Mouse (Mus musculus) hindbrain, embryonic 13.5 days (tissue): ENCODE results near the gene Kdm5c. TPM values are rescaled to one million over a fixed set of nuclear protein-coding genes. Genes with fewer than 3 reads are reported as not detected.
"Not testable (repeated sequence)": the region's sequence is repeated elsewhere in the genome, so short reads cannot be mapped to it uniquely, and the experiment has no call there.

ENCODE experiments used
- ATAC-seq: fragments of 200-750 bp; cut with Nextera tagmentation; 2 replicates; pipeline ENCODE4 v1.8.0; 2017; ENCODE audit warnings: moderate TSS enrichment; ENCODE audit not compliant: low FRiP score
- H3K27ac ChIP-seq: fragments of 300-500 bp; sonication (generic); 2 replicates; pipeline ENCODE4 v1.5.1; 2015; ENCODE audit warnings: inconsistent platforms, mild to moderate bottlenecking, moderate library complexity
- H3K27me3 ChIP-seq: fragments of 300-500 bp; sonication (generic); 2 replicates; pipeline ENCODE4 v1.6.1; 2015; ENCODE audit warnings: mild to moderate bottlenecking, inconsistent platforms
- H3K36me3 ChIP-seq: fragments of 300-500 bp; sonication (generic); 2 replicates; pipeline ENCODE4 v1.6.1; 2015; ENCODE audit warnings: mild to moderate bottlenecking, inconsistent platforms
- H3K4me1 ChIP-seq: fragments of 300-500 bp; sonication (generic); replicated peaks from 2 replicates; pipeline ENCODE4 v1.6.1; 2015; ENCODE audit warnings: inconsistent platforms
- H3K4me2 ChIP-seq: fragments of 300-500 bp; sonication (generic); 2 replicates; pipeline ENCODE4 v1.6.1; 2015; ENCODE audit warnings: inconsistent platforms, mild to moderate bottlenecking, moderate library complexity
- H3K4me3 ChIP-seq: fragments of 300-500 bp; sonication (generic); 2 replicates; pipeline ENCODE4 v1.5.1; 2015; ENCODE audit warnings: mild to moderate bottlenecking, inconsistent platforms
- H3K9ac ChIP-seq: fragments of 300-500 bp; sonication (generic); 2 replicates; pipeline ENCODE4 v1.6.1; 2015; ENCODE audit warnings: mild to moderate bottlenecking, inconsistent platforms
- H3K9me3 ChIP-seq: fragments of 300-500 bp; sonication (generic); 2 replicates; pipeline ENCODE4 v1.6.1; 2016; ENCODE audit warnings: inconsistent platforms
- WGBS: fragments of 180-500 bp; shearing (Covaris S2); methylation state at CpG from one replicate; pipeline ENCODE4 v1.1.7; 2015; 5-methylcytosine and 5-hydroxymethylcytosine counted together
- polyA plus RNA-seq: library from polyadenylated mRNA; unstranded; fragments of >200 nt; fragmentation: Nextera tagmentation; extraction: Ambion mirVana; gene quantifications from 2 replicates; pipeline ENCODE4 v1.2.1, GENCODE M21; 2015

Gene Kdm5c
- polyA plus RNA-seq, 1 experiment from 2014 or later = 35.2 TPM

GRCm38 (mm10) chrX:152222226-152222625 lies 10.6 kb upstream of the Kdm5c start:
- H3K9ac ChIP-seq = no peak overlapping the region
- H3K9me3 ChIP-seq = no peaks in the 10 kb centered on the region
- H3K4me2 ChIP-seq = no peak overlapping the region
- 61% methylated on average over 9 of the region's 9 CpGs for WGBS
- H3K4me1 ChIP-seq = no peaks in the 10 kb centered on the region
- H3K4me3 ChIP-seq = no peak overlapping the region
- no peak for ATAC-seq
- peaks cover 3% of the 10 kb centered on the region; the same call in 1 of the 2 replicates for H3K36me3 ChIP-seq
- no peak overlapping the region for H3K27ac ChIP-seq
- H3K27me3 ChIP-seq = peaks cover 96% of the 10 kb centered on the region

GRCm38 (mm10) chrX:152223313-152223712 lies 9.5 kb upstream of the Kdm5c start:
- peak; percentile 63; the same call in 1 of the 2 replicates for ATAC-seq
- H3K4me2 ChIP-seq = no peak overlapping the region
- no peak overlapping the region for H3K27ac ChIP-seq
- H3K4me1 ChIP-seq = no peaks in the 10 kb centered on the region
- H3K9ac ChIP-seq = no peak overlapping the region
- 92% methylated on average over 6 of the region's 6 CpGs for WGBS
- H3K9me3 ChIP-seq = no peaks in the 10 kb centered on the region
- H3K36me3 ChIP-seq = peaks cover 3% of the 10 kb centered on the region; the same call in 1 of the 2 replicates
- no peak overlapping the region for H3K4me3 ChIP-seq
- peaks cover 98% of the 10 kb centered on the region for H3K27me3 ChIP-seq

GRCm38 (mm10) chrX:152224280-152224679 lies 8.5 kb upstream of the Kdm5c start:
- H3K9me3 ChIP-seq = no peaks in the 10 kb centered on the region
- no peaks in the 10 kb centered on the region for H3K4me1 ChIP-seq
- ATAC-seq = no peak
- no peak overlapping the region for H3K4me3 ChIP-seq
- peaks cover 98% of the 10 kb centered on the region for H3K27me3 ChIP-seq
- H3K27ac ChIP-seq = no peak overlapping the region
- no peak overlapping the region for H3K9ac ChIP-seq
- peaks cover 3% of the 10 kb centered on the region; the same call in 1 of the 2 replicates for H3K36me3 ChIP-seq
- no peak overlapping the region for H3K4me2 ChIP-seq
- WGBS = 78% methylated on average over 5 of the region's 5 CpGs

GRCm38 (mm10) chrX:152234125-152234524 lies 1.3 kb downstream of the Kdm5c start:
- Histone ChIP-seq H3K36me3 (peaks cover 13% of the 10 kb centered on the region), H3K9me3 (no peaks in the 10 kb centered on the region), H3K9ac (peak overlapping the region; percentile 88), H3K4me2 (peak overlapping the region; percentile 86), H3K27ac (no peak overlapping the region), H3K27me3 (peaks cover 12% of the 10 kb centered on the region; the same call in 1 of the 2 replicates), H3K4me3 (peak overlapping the region; percentile 86), H3K4me1 (peaks cover 21% of the 10 kb centered on the region)
- 33% methylated on average over 3 of the region's 3 CpGs for WGBS
- ATAC-seq = no peak

- H3K9ac ChIP-seq = no peak overlapping the region
- H3K9me3 ChIP-seq = no peaks in the 10 kb centered on the region
- WGBS = 92% methylated on average over 2 of the region's 2 CpGs
- H3K4me3 ChIP-seq = no peak overlapping the region
- H3K27me3 ChIP-seq = 0 out of 2 replicates have a peak, but pooled peaks cover 1% of the 10 kb centered on the region
- H3K4me1 ChIP-seq = peaks cover 21% of the 10 kb centered on the region
- H3K27ac ChIP-seq = no peak overlapping the region
- ATAC-seq = no peak
- peaks cover 28% of the 10 kb centered on the region for H3K36me3 ChIP-seq
- H3K4me2 ChIP-seq = peak overlapping the region; percentile 86
Measured at GRCm38 (mm10) chrX:152235758-152236157, 2.9 kb downstream of the Kdm5c start.

- not testable (repeated sequence) for H3K27me3 ChIP-seq, H3K4me3 ChIP-seq, H3K9me3 ChIP-seq, H3K9ac ChIP-seq, H3K27ac ChIP-seq, H3K4me1 ChIP-seq, H3K4me2 ChIP-seq, ATAC-seq
- peaks cover 84% of the 10 kb centered on the region for H3K36me3 ChIP-seq
- WGBS = 85% methylated on average over 6 of the region's 6 CpGs
Measured at GRCm38 (mm10) chrX:152243140-152243539, 10.3 kb downstream of the Kdm5c start.

- Histone ChIP-seq H3K27ac (no peak overlapping the region), H3K9ac (no peak overlapping the region), H3K36me3 (peaks cover 85% of the 10 kb centered on the region), H3K9me3 (no peaks in the 10 kb centered on the region), H3K27me3 (no peaks in the 10 kb centered on the region), H3K4me3 (no peak overlapping the region), H3K4me1 (no peaks in the 10 kb centered on the region), H3K4me2 (no peak overlapping the region)
- no peak for ATAC-seq
- 94% methylated on average over 2 of the region's 2 CpGs for WGBS
Measured at GRCm38 (mm10) chrX:152244492-152245189, 11.8 kb downstream of the Kdm5c start.

GRCm38 (mm10) chrX:152271189-152271588 lies 38.4 kb downstream of the Kdm5c start:
- Histone ChIP-seq H3K4me3 (no peak overlapping the region), H3K27me3 (no peaks in the 10 kb centered on the region), H3K36me3 (peaks cover 96% of the 10 kb centered on the region), H3K27ac (no peak overlapping the region), H3K4me1 (no peaks in the 10 kb centered on the region), H3K4me2 (no peak overlapping the region), H3K9me3 (no peaks in the 10 kb centered on the region), H3K9ac (no peak overlapping the region)
- WGBS = 96% methylated on average over 11 of the region's 11 CpGs
- ATAC-seq = no peak

GRCm38 (mm10) chrX:152279384-152279783 lies 46.6 kb downstream of the Kdm5c start:
- Histone ChIP-seq H3K4me3 (no peak overlapping the region), H3K36me3 (peaks cover 17% of the 10 kb centered on the region), H3K27ac (no peak overlapping the region), H3K9me3 (no peaks in the 10 kb centered on the region), H3K27me3 (no peaks in the 10 kb centered on the region), H3K4me2 (no peak overlapping the region), H3K4me1 (no peaks in the 10 kb centered on the region), H3K9ac (no peak overlapping the region)
- WGBS = 94% methylated on average over 6 of the region's 6 CpGs
- no peak for ATAC-seq

GRCm38 (mm10) chrX:152284746-152285145 lies 51.9 kb downstream of the Kdm5c start:
- no peak overlapping the region for H3K9ac ChIP-seq
- H3K4me3 ChIP-seq = no peak overlapping the region
- no peak for ATAC-seq
- 0 out of 2 replicates have a peak, but pooled peaks cover 6% of the 10 kb centered on the region for H3K27me3 ChIP-seq
- no peaks in the 10 kb centered on the region for H3K36me3 ChIP-seq
- WGBS = 79% methylated on average over 3 of the region's 3 CpGs
- no peak overlapping the region for H3K27ac ChIP-seq
- no peaks in the 10 kb centered on the region for H3K4me1 ChIP-seq
- H3K4me2 ChIP-seq = no peak overlapping the region
- H3K9me3 ChIP-seq = no peaks in the 10 kb centered on the region

GRCm38 (mm10) chrX:152287026-152287425 lies 54.2 kb downstream of the Kdm5c start:
- H3K9ac ChIP-seq, H3K4me3 ChIP-seq, H3K36me3 ChIP-seq, ATAC-seq, H3K4me1 ChIP-seq, H3K27ac ChIP-seq, H3K27me3 ChIP-seq, H3K9me3 ChIP-seq, H3K4me2 ChIP-seq: not testable (repeated sequence)
- 73% methylated on average over 1 of the region's 1 CpGs for WGBS

- Histone ChIP-seq H3K9ac (no peak overlapping the region), H3K27ac (no peak overlapping the region), H3K9me3 (no peaks in the 10 kb centered on the region), H3K4me1 (no peaks in the 10 kb centered on the region), H3K27me3 (peaks cover 51% of the 10 kb centered on the region), H3K36me3 (no peaks in the 10 kb centered on the region), H3K4me3 (no peak overlapping the region), H3K4me2 (no peak overlapping the region)
- WGBS = 74% methylated on average over 2 of the region's 2 CpGs
- no peak for ATAC-seq
Measured at GRCm38 (mm10) chrX:152306224-152306623, 73.4 kb downstream of the Kdm5c start.

- Histone ChIP-seq H3K9me3 (no peaks in the 10 kb centered on the region), H3K4me1 (no peaks in the 10 kb centered on the region), H3K27ac (no peak overlapping the region), H3K9ac (no peak overlapping the region), H3K4me3 (no peak overlapping the region), H3K27me3 (peaks cover 40% of the 10 kb centered on the region), H3K4me2 (no peak overlapping the region), H3K36me3 (no peaks in the 10 kb centered on the region)
- ATAC-seq = no peak
Measured at GRCm38 (mm10) chrX:152307371-152307770, 74.6 kb downstream of the Kdm5c start.
